Mouse (Mus musculus) lung, postnatal 0 days (tissue): ENCODE data around the gene Olfr220. TPM values are rescaled to one million over a fixed set of nuclear protein-coding genes. Genes with fewer than 3 reads are reported as not detected.

Experiments used
- ATAC-seq: fragments of 200-750 bp; cut with Nextera tagmentation; 2 replicates; pipeline ENCODE4 v1.8.0; 2017; ENCODE audit warnings: moderate library complexity
- DNase-seq: peaks from one replicate; pipeline ENCODE4 v3.0.0-alpha.2; 2016; ENCODE audit warnings: low spot score
- H3K27ac ChIP-seq: fragments of 300-500 bp; sonication (generic); 2 replicates; pipeline ENCODE4 v1.5.1; 2014; ENCODE audit warnings: antibody characterized with exemption, mild to moderate bottlenecking, low read length, mixed read lengths
- H3K27me3 ChIP-seq: fragments of 300-500 bp; sonication (generic); replicated peaks from 2 replicates; pipeline ENCODE4 v1.6.1; 2014; ENCODE audit warnings: low read length, mixed read lengths; ENCODE audit not compliant: insufficient read depth
- H3K36me3 ChIP-seq: fragments of 300-500 bp; sonication (generic); 2 replicates; pipeline ENCODE4 v1.6.1; 2014; ENCODE audit warnings: low read length, mixed read lengths; ENCODE audit not compliant: insufficient read depth
- H3K4me1 ChIP-seq: fragments of 300-500 bp; sonication (generic); 2 replicates; pipeline ENCODE4 v1.6.1; 2014; ENCODE audit warnings: antibody characterized with exemption, low read depth, low read length, mixed read lengths; ENCODE audit not compliant: insufficient read depth
- H3K4me2 ChIP-seq: fragments of 300-500 bp; sonication (generic); replicated peaks from 2 replicates; pipeline ENCODE4 v1.6.1; 2014; ENCODE audit warnings: low read depth, mild to moderate bottlenecking, low read length, moderate library complexity, mixed read lengths
- H3K4me3 ChIP-seq: fragments of 300-500 bp; sonication (generic); 2 replicates; pipeline ENCODE4 v1.5.1; 2014; ENCODE audit warnings: low read depth, low read length
- H3K9ac ChIP-seq: fragments of 300-500 bp; sonication (generic); replicated peaks from 2 replicates; pipeline ENCODE4 v1.6.1; 2014; ENCODE audit warnings: low read depth, mild to moderate bottlenecking
- H3K9me3 ChIP-seq: fragments of 300-500 bp; sonication (generic); 2 replicates; pipeline ENCODE4 v1.6.1; 2016; ENCODE audit warnings: low read length, mixed read lengths
- CTCF ChIP-seq: IDR thresholded peaks from 2 replicates; pipeline ENCODE4 v1.5.1; 2016; ENCODE audit warnings: antibody characterized with exemption, mild to moderate bottlenecking
- EP300 ChIP-seq: IDR thresholded peaks from 2 replicates; pipeline ENCODE4 v1.6.1; 2016; ENCODE audit warnings: antibody characterized with exemption, mild to moderate bottlenecking, control low read depth
- WGBS: fragments of 180-500 bp; shearing (Covaris S2); extraction: QIAGEN DNeasy Blood & Tissue Kit; methylation state at CpG from one replicate; pipeline ENCODE4 v1.1.7; 2014; 5-methylcytosine and 5-hydroxymethylcytosine counted together
- polyA plus RNA-seq: library from polyadenylated mRNA; unstranded; fragments of >200 nt; fragmentation: Nextera tagmentation; extraction: Ambion mirVana; gene quantifications from 2 replicates; pipeline ENCODE4 v1.2.1, GENCODE M21; 2015

Olfr220 gene
- polyA plus RNA-seq = not detected in 2 replicates

- no peak for TF ChIP-seq EP300
- TF ChIP-seq CTCF = no peak
- H3K4me3 ChIP-seq = no peak within 1 kb of the TSS
- no peak within 1 kb of the TSS for H3K4me2 ChIP-seq
- no peak within 1 kb of the TSS for H3K27ac ChIP-seq
- H3K9me3 ChIP-seq = no peaks in the 10 kb centered on the region
- H3K36me3 ChIP-seq = no peaks in the 10 kb centered on the region
- 39% methylated on average over 1 of the region's 1 CpGs for WGBS
- H3K9ac ChIP-seq = no peak within 1 kb of the TSS
- no peak for ATAC-seq
- H3K27me3 ChIP-seq = no peaks in the 10 kb centered on the region
- no peak for DNase-seq
- no peaks in the 10 kb centered on the region for H3K4me1 ChIP-seq
These were observed at the start of gene Olfr220 for GRCm38 (mm10) chr1:174441782-174442181. Olfr220 (plus strand) TSS chr1:174442082.

DNA sequence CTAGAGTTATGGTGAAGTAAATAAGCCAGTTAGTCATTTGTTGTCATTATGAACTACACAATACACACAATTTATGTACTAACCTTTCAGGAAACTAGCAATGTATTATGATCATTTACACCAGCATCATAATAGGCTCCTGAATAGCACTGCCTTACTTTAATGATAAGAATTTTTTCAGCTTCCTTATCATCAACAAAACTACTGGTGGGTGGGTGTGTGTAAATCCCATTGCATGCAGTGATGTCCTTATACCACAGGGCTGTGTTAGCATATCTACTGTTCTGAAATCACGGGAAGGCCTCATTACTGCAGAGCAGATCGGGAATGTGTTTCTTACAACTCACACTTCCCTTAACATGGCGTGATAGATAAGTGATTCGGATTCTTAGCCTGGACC is 18.9 kb upstream of the Olfr220 start:
- H3K36me3 ChIP-seq = no peaks in the 10 kb centered on the region
- H3K4me1 ChIP-seq = no peaks in the 10 kb centered on the region
- DNase-seq = no peak
- H3K4me3 ChIP-seq = no peak overlapping the region
- TF ChIP-seq CTCF (no peak), EP300 (no peak)
- H3K9me3 ChIP-seq = no peaks in the 10 kb centered on the region
- no peak overlapping the region for H3K4me2 ChIP-seq
- 61% methylated on average over 4 of the region's 4 CpGs for whole genome bisulfite sequencing
- H3K27me3 ChIP-seq = no peaks in the 10 kb centered on the region
- no peak for ATAC-seq
- H3K9ac ChIP-seq = no peak overlapping the region
- H3K27ac ChIP-seq = no peak overlapping the region

GRCm38 (mm10) chr1:174423764-174424163 is 18.1 kb upstream of the Olfr220 start, which contains the start of gene Olfr414:
Olfr414 (plus strand) TSS chr1:174424064.
- Histone ChIP-seq H3K36me3 (no peaks in the 10 kb centered on the region), H3K4me1 (no peaks in the 10 kb centered on the region), H3K9me3 (no peaks in the 10 kb centered on the region), H3K27ac (no peak within 1 kb of the TSS), H3K4me3 (no peak within 1 kb of the TSS), H3K27me3 (no peaks in the 10 kb centered on the region), H3K9ac (no peak within 1 kb of the TSS), H3K4me2 (no peak within 1 kb of the TSS)
- WGBS = 44% methylated on average over 1 of the region's 1 CpGs
- no peak for ATAC-seq
- TF ChIP-seq CTCF (no peak), EP300 (no peak)
- DNase-seq = no peak

DNA sequence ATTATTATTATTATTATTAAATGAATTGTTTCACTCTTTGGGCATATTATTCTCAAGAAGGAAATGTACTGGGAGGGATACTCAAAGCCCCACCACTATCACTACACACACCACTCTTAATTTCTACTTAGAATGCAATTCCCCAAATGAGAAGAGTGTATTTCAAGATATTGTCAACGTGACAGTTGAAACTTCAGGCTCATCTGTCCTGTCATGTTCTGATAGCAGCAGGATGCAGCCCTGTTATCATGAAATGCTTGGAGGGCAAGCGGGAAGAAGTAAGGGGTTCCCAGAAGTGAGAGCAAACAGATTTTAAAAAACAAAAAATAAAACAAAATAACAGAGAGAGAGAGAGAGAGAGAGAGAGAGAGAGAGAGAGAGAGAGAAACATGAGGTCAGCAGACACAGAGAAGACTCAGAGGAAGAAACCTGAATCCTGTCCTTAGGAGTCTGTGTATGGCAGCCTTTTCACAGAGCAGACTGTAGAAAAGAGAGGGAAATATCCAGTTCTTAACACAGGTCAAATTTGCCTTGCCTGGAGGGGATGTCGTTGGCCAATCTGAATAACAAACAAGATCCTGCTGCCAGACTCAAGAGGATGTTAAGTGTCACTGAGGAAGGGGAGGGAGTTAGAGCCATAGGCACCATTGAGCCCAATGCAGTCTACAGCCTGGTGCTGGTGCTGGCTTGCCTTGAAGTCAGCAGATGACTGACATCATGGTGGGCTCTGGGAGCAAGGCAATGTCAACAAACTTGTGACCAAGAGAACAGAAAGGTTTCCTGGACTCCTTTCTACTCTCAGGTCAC is 15.5 kb upstream of the Olfr220 start:
- whole genome bisulfite sequencing = 46% methylated on average over 3 of the region's 3 CpGs
- TF ChIP-seq CTCF (no peak), EP300 (no peak)

DNA sequence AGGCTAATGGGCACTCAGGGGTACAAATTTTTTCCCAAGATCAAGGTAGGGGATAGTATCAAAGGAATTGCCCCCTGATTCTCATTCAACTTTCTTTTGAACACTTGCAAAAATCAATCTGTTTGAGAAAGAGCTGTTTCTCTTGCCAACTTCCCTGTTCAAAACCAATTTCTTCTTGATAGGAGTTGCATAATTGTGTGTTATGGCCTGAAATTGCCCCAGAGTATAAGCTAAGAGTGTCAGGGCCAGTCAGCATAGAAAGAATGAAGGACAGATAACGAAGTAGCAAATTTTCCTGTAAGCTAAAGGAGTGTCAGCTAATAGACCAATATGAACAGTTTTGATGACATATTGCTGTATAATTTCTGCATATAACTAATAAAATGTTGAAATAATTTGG is 14.5 kb upstream of the Olfr220 start:
- Histone ChIP-seq H3K27ac (no peak overlapping the region), H3K4me3 (no peak overlapping the region), H3K4me1 (no peaks in the 10 kb centered on the region), H3K36me3 (no peaks in the 10 kb centered on the region), H3K9ac (no peak overlapping the region), H3K9me3 (no peaks in the 10 kb centered on the region), H3K27me3 (no peaks in the 10 kb centered on the region), H3K4me2 (no peak overlapping the region)
- 78% methylated on average over 1 of the region's 1 CpGs for WGBS
- no peak for ATAC-seq
- DNase-seq = no peak
- no peak for TF ChIP-seq CTCF
- no peak for TF ChIP-seq EP300

More for the DNA sequence above, 15.5 kb upstream of the Olfr220 start:
- ATAC-seq (no peak), DNase-seq (no peak)
- Histone ChIP-seq H3K27me3 (no peaks in the 10 kb centered on the region), H3K4me1 (no peaks in the 10 kb centered on the region), H3K27ac (no peak overlapping the region), H3K9ac (no peak overlapping the region), H3K9me3 (no peaks in the 10 kb centered on the region), H3K4me3 (no peak overlapping the region), H3K36me3 (no peaks in the 10 kb centered on the region), H3K4me2 (no peak overlapping the region)

GRCm38 (mm10) chr1:174428407-174428806 is 13.5 kb upstream of the Olfr220 start:
- Histone ChIP-seq H3K4me3 (no peak overlapping the region), H3K27me3 (no peaks in the 10 kb centered on the region), H3K4me1 (no peaks in the 10 kb centered on the region), H3K27ac (no peak overlapping the region), H3K9ac (no peak overlapping the region), H3K9me3 (no peaks in the 10 kb centered on the region), H3K4me2 (no peak overlapping the region), H3K36me3 (no peaks in the 10 kb centered on the region)
- 84% methylated on average over 2 of the region's 2 CpGs for WGBS
- no peak for ATAC-seq
- TF ChIP-seq EP300 (no peak), CTCF (no peak)
- DNase-seq = no peak
